Comparison of ENCODE assay signal across 14 mouse cellular contexts in the genomic region with DNA sequence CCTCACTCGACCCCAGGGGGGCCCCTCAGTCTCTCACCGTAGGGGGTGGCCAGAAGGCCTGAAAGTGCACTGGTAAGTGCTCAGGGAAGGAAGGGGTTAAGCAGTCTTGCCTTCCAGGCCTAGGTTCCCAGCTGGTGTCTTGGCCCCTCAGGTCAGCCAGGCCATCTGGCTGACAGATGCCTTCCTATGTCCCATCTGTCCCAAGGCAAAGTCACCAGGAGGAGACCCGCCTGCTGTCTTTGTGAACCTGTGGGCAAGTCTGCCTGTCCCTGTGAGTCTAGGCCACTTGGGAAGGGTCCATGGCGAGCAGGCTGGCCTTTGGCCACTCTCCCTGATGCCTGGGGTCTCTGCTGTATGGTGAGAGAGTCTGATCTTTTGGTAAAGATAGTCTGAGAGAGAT. TPM values are rescaled to one million over a fixed set of nuclear protein-coding genes. Genes with fewer than 3 reads are reported as not detected.
A peak's percentile ranks its signal among the peaks of the same experiment; 100 is the strongest.
DNase-seq lines count a peak whose midpoint lies in the region; ATAC-seq and TF ChIP-seq lines count a peak whose summit lies in the region.
"Had no signal": no experiment of that assay in that cellular context is flagged by ENCODE, and none has a peak within 500 bp of the region (broad histone marks: within the 10 kb centered on the region; RNA-seq: fewer than 3 reads in every experiment).

No protein-coding gene starts in this region.

- intact Hi-C loops in gastrocnemius, adult 2 months (cut with DNase I), result no loop called here
- intact Hi-C loops in gastrocnemius, postnatal 36 days (cut with DNase I), result no loop called here
- intact Hi-C loops in gastrocnemius, postnatal 14 days (cut with DNase I; ENCODE audit: low total_unique reads), result no loop called here

- peak; percentile 14 for DNase-seq in gastrocnemius, adult 2 months
- DNase-seq in gastrocnemius, postnatal 36 days, result no peak
- DNase-seq in cerebellum, adult 11 months, result peak; percentile 89
- peak; percentile 50 for DNase-seq in embryonic facial prominence, embryonic 11.5 days (ENCODE audit: low spot score)
- DNase-seq in midbrain, postnatal 0 days (ENCODE audit: low spot score), result peak; percentile 70
- no peak for DNase-seq in right cerebral cortex, adult 2 months (ENCODE audit: low spot score in 2 of 2)
- DNase-seq in gastrocnemius, postnatal 14 days, result no peak
- DNase-seq in stomach, postnatal 0 days (ENCODE audit: low spot score), result no peak
- DNase-seq: adrenal gland, postnatal 36 days; heart, adult 18-20 months; kidney, adult 11 months had no signal

- 25% methylated on average over 4 of the region's 4 CpGs for WGBS in embryonic facial prominence, embryonic 11.5 days
- WGBS in midbrain, postnatal 0 days, result 53% methylated on average over 4 of the region's 4 CpGs
- 48% methylated on average over 4 of the region's 4 CpGs for WGBS in stomach, postnatal 0 days

- H3K4me2 ChIP-seq in embryonic facial prominence, embryonic 11.5 days (ENCODE audit: low read depth, low read length), result no peak overlapping the region
- H3K4me2 ChIP-seq in midbrain, postnatal 0 days (ENCODE audit: low read depth, low read length, poor library complexity, severe bottlenecking), result no peak overlapping the region
- H3K4me2 ChIP-seq in stomach, postnatal 0 days (replicated peaks; ENCODE audit: low read depth), result no peak overlapping the region

- TF ChIP-seq CTCF in gastrocnemius, adult 2 months (IDR thresholded peaks at IDR 0.05), result no peak
- TF ChIP-seq CTCF in midbrain, postnatal 0 days (IDR thresholded peaks at IDR 0.05), result no peak
- TF ChIP-seq CTCF in stomach, postnatal 0 days (IDR thresholded peaks at IDR 0.05; ENCODE audit: low read depth), result no peak

- peaks cover 5% of the 10 kb centered on the region; the same call in 1 of the 2 replicates for H3K4me1 ChIP-seq in embryonic facial prominence, embryonic 11.5 days (ENCODE audit: control insufficient read depth, insufficient read depth, low read length)
- peaks cover 1% of the 10 kb centered on the region; the same call in 1 of the 2 replicates for H3K4me1 ChIP-seq in midbrain, postnatal 0 days (ENCODE audit: insufficient read depth, low read length)
- no peaks in the 10 kb centered on the region for H3K4me1 ChIP-seq in stomach, postnatal 0 days (replicated peaks; ENCODE audit: control insufficient read depth, insufficient read depth)

- no peak for ATAC-seq in embryonic facial prominence, embryonic 11.5 days (replicated peaks; ENCODE audit: insufficient number of reproducible peaks, low FRiP score, low TSS enrichment, low read depth)
- ATAC-seq in midbrain, postnatal 0 days (ENCODE audit: low FRiP score), result no peak
- ATAC-seq in stomach, postnatal 0 days (ENCODE audit: low FRiP score, low TSS enrichment), result no peak

- no peaks in the 10 kb centered on the region for H3K36me3 ChIP-seq in embryonic facial prominence, embryonic 11.5 days (replicated peaks; ENCODE audit: control insufficient read depth, insufficient read depth, low read depth, low read length)
- H3K36me3 ChIP-seq in midbrain, postnatal 0 days (ENCODE audit: insufficient read depth, low read length), result no peaks in the 10 kb centered on the region
- no peaks in the 10 kb centered on the region for H3K36me3 ChIP-seq in stomach, postnatal 0 days (ENCODE audit: control insufficient read depth, insufficient read depth, low read length)

- no peak for TF ChIP-seq EP300 in stomach, postnatal 0 days (optimal IDR thresholded peaks at IDR 0.05)

- H3K9me3 ChIP-seq in embryonic facial prominence, embryonic 11.5 days (replicated peaks; ENCODE audit: control insufficient read depth, low read length), result no peaks in the 10 kb centered on the region
- no peaks in the 10 kb centered on the region for H3K9me3 ChIP-seq in midbrain, postnatal 0 days (ENCODE audit: low read length)
- no peaks in the 10 kb centered on the region for H3K9me3 ChIP-seq in stomach, postnatal 0 days (ENCODE audit: control insufficient read depth, low read length)

- no peaks in the 10 kb centered on the region for H3K27me3 ChIP-seq in embryonic facial prominence, embryonic 11.5 days (ENCODE audit: control insufficient read depth, insufficient read depth, low read length)
- no peaks in the 10 kb centered on the region for H3K27me3 ChIP-seq in midbrain, postnatal 0 days (ENCODE audit: insufficient read depth, low read length)
- no peaks in the 10 kb centered on the region for H3K27me3 ChIP-seq in stomach, postnatal 0 days (ENCODE audit: control insufficient read depth, insufficient read depth, low read length)

- no peak overlapping the region for H3K9ac ChIP-seq in embryonic facial prominence, embryonic 11.5 days (replicated peaks; ENCODE audit: low read length)
- H3K9ac ChIP-seq in midbrain, postnatal 0 days (replicated peaks; ENCODE audit: low read length, poor library complexity, severe bottlenecking), result no peak overlapping the region
- H3K9ac ChIP-seq in stomach, postnatal 0 days (ENCODE audit: low read length), result no peak overlapping the region

- H3K4me3 ChIP-seq in gastrocnemius, adult 2 months, result no peak overlapping the region
- no peak overlapping the region for H3K4me3 ChIP-seq in embryonic facial prominence, embryonic 11.5 days (ENCODE audit: low read depth, low read length)
- no peak overlapping the region for H3K4me3 ChIP-seq in midbrain, postnatal 0 days (ENCODE audit: low read depth, low read length)
- H3K4me3 ChIP-seq in stomach, postnatal 0 days (ENCODE audit: low read depth, low read length), result no peak overlapping the region

- peak overlapping the region; percentile 31 for H3K27ac ChIP-seq in gastrocnemius, adult 2 months
- H3K27ac ChIP-seq in embryonic facial prominence, embryonic 11.5 days (replicated peaks; ENCODE audit: low read depth, low read length), result no peak overlapping the region
- no peak overlapping the region for H3K27ac ChIP-seq in midbrain, postnatal 0 days (ENCODE audit: low read depth, low read length)
- H3K27ac ChIP-seq in stomach, postnatal 0 days (replicated peaks), result no peak overlapping the region

RNA-seq across cellular contexts. Expression of gene Gm21969, which starts 12.5 kb away (rescaled TPM):
- not detected for total RNA-seq in gastrocnemius, adult 2 months (2021)
- total RNA-seq in gastrocnemius, postnatal 36 days (2021), result not detected
- polyA plus RNA-seq in embryonic facial prominence, embryonic 11.5 days (2014; fragmentation: Nextera tagmentation; extraction: Ambion mirVana), result not detected in 2 replicates
- total RNA-seq in midbrain, postnatal 0 days (2014; rRNA removed), result not detected in 2 replicates
- not detected in 2 replicates for polyA plus RNA-seq in midbrain, postnatal 0 days (2015; fragmentation: Nextera tagmentation; extraction: Ambion mirVana)
- total RNA-seq in gastrocnemius, postnatal 14 days (2021), result not detected
- not detected in 2 replicates for polyA plus RNA-seq in stomach, postnatal 0 days (2015; fragmentation: Nextera tagmentation; extraction: Ambion mirVana)
- total RNA-seq: adrenal gland, postnatal 36 days; heart, adult 18-20 months; layer of hippocampus, postnatal 25 days; neutrophil, adult 5-6 weeks had no signal
- polyA plus RNA-seq: stomach, embryonic 14.5 days had no signal

RNA-seq across cellular contexts. Expression of gene Aldh4a1, which starts 32.2 kb away (rescaled TPM):
- total RNA-seq in gastrocnemius, adult 2 months (2021), result 10 to 100 TPM; 58.2 to 75.6 TPM
- total RNA-seq in gastrocnemius, postnatal 36 days (2021), result 10 to 100 TPM; 63.9 to 75.8 TPM
- 13.1 and 14.7 TPM in 2 replicates for polyA plus RNA-seq in embryonic facial prominence, embryonic 11.5 days (2014; fragmentation: Nextera tagmentation; extraction: Ambion mirVana)
- 30.0 and 36.8 TPM in 2 replicates for total RNA-seq in midbrain, postnatal 0 days (2014; rRNA removed)
- 25.2 and 28.1 TPM in 2 replicates for polyA plus RNA-seq in midbrain, postnatal 0 days (2015; fragmentation: Nextera tagmentation; extraction: Ambion mirVana)
- total RNA-seq in gastrocnemius, postnatal 14 days (2021), result 10 to 100 TPM; 45.0 to 47.7 TPM
- 12.9 and 14.7 TPM in 2 replicates for polyA plus RNA-seq in stomach, postnatal 0 days (2015; fragmentation: Nextera tagmentation; extraction: Ambion mirVana)

Comparison
In these comparisons a context has a peak if more than half of its experiments do, and no peak if none do; other contexts are left out.
1. DNase-seq: peak in gastrocnemius, adult 2 months (single experiment), cerebellum, adult 11 months (single experiment), embryonic facial prominence, embryonic 11.5 days (single experiment) and midbrain, postnatal 0 days (single experiment); none in gastrocnemius, postnatal 36 days (0 of 2), right cerebral cortex, adult 2 months (0 of 2), gastrocnemius, postnatal 14 days (single experiment) and stomach, postnatal 0 days (single experiment).